Mouse (Mus musculus) testis, adult 2 months (tissue): Measurements from ENCODE around the gene 1700015G11Rik.

Experiments
- CTCF ChIP-seq: fragments of 200-500 bp; IDR thresholded peaks from 2 replicates; pipeline ENCODE4 v1.5.1; 2012; ENCODE audit warnings: low read depth, mild to moderate bottlenecking, inconsistent platforms, low read length, moderate library complexity; ENCODE audit not compliant: control insufficient read depth, insufficient read depth, insufficient replicate concordance
- POLR2A ChIP-seq: fragments of 200-500 bp; IDR thresholded peaks from 2 replicates; pipeline ENCODE4 v1.6.1; 2012; ENCODE audit warnings: low read depth, mild to moderate bottlenecking, inconsistent platforms, low read length, moderate library complexity; ENCODE audit not compliant: control insufficient read depth

GRCm38 (mm10) chr7:51982303-51982702, 33.2 kb downstream of the 1700015G11Rik start:
- TF ChIP-seq CTCF = no peak
- no peak for TF ChIP-seq POLR2A
